9 mouse cellular contexts compared by ENCODE assay signal in the genomic region with DNA sequence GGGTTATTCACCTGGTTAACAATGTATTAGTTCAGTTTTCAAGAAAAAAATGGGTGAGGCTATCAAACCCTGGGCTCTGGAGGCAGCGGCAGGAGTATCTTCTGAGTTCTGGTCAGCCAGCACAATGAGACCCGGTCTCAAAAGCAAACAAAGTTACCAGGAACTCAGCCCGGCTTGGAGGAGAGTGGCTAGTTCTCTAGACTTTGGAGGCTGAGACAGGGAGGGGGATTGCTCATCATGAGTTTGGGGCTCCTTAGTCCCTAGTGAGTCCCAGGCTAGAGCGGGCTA. TPM values are rescaled to one million over a fixed set of nuclear protein-coding genes. Genes with fewer than 3 reads are reported as not detected.
DNase-seq lines count a peak whose midpoint lies in the region; ATAC-seq and TF ChIP-seq lines count a peak whose summit lies in the region.
"Had no signal": no experiment of that assay in that cellular context is flagged by ENCODE, and none has a peak within 500 bp of the region (broad histone marks: within the 10 kb centered on the region; RNA-seq: fewer than 3 reads in every experiment).

No protein-coding gene starts in this region.

- TF ChIP-seq POLR2A in heart, adult 2 months (IDR thresholded peaks at IDR 0.05; ENCODE audit: insufficient read depth, low read depth, low read length) = no peak

- 61% methylated on average over 4 of the region's 4 CpGs for whole genome bisulfite sequencing in heart, embryonic 13.5 days
- 60% methylated on average over 4 of the region's 4 CpGs for whole genome bisulfite sequencing in heart, adult 2 months
- WGBS in embryonic facial prominence, embryonic 12.5 days = 83% methylated on average over 4 of the region's 4 CpGs
- 80% methylated on average over 4 of the region's 4 CpGs for WGBS in limb, embryonic 13.5 days

- H3K27ac ChIP-seq in heart, embryonic 13.5 days (replicated peaks) = peak overlapping the region; percentile 91
- H3K27ac ChIP-seq in heart, adult 2 months = no peak overlapping the region
- H3K27ac ChIP-seq in embryonic facial prominence, embryonic 12.5 days = no peak overlapping the region
- no peak overlapping the region for H3K27ac ChIP-seq in limb, embryonic 13.5 days

- intact Hi-C loops in heart, adult 2 months (cut with DNase I) = no loop called here

- H3K79me2 ChIP-seq in heart, adult 2 months (replicated peaks; ENCODE audit: control insufficient read depth, insufficient read depth, low read length) = no peaks in the 10 kb centered on the region; the same call in 1 of the 2 replicates

- H3K9ac ChIP-seq in heart, embryonic 13.5 days = peak overlapping the region; percentile 85
- no peak overlapping the region; the same call in 1 of the 2 replicates for H3K9ac ChIP-seq in heart, adult 2 months (ENCODE audit: low read depth, low read length)
- H3K9ac ChIP-seq in embryonic facial prominence, embryonic 12.5 days = no peak overlapping the region
- H3K9ac ChIP-seq in limb, embryonic 13.5 days = peak overlapping the region; percentile 75; the same call in 1 of the 2 replicates

- H3K4me3 ChIP-seq in heart, embryonic 13.5 days = peak overlapping the region; percentile 70
- no peak overlapping the region; the same call in 1 of the 2 replicates for H3K4me3 ChIP-seq in heart, adult 2 months
- H3K4me3 ChIP-seq in embryonic facial prominence, embryonic 12.5 days = peak overlapping the region; percentile 46
- H3K4me3 ChIP-seq in limb, embryonic 13.5 days = peak overlapping the region; percentile 73

- no peaks in the 10 kb centered on the region for H3K27me3 ChIP-seq in heart, embryonic 13.5 days (replicated peaks)
- H3K27me3 ChIP-seq in heart, adult 2 months (ENCODE audit: control insufficient read depth, insufficient read depth, low read length) = no peaks in the 10 kb centered on the region
- no peaks in the 10 kb centered on the region for H3K27me3 ChIP-seq in embryonic facial prominence, embryonic 12.5 days
- no peaks in the 10 kb centered on the region for H3K27me3 ChIP-seq in limb, embryonic 13.5 days
- H3K27me3 ChIP-seq: Patski had no signal

- no peak for TF ChIP-seq EP300 in heart, adult 2 months (IDR thresholded peaks at IDR 0.05; ENCODE audit: insufficient read depth, low read depth, low read length)

- peak overlapping the region; percentile 79 for H3K4me2 ChIP-seq in heart, embryonic 13.5 days
- peak overlapping the region; percentile 72 for H3K4me2 ChIP-seq in embryonic facial prominence, embryonic 12.5 days (replicated peaks)
- H3K4me2 ChIP-seq in limb, embryonic 13.5 days (replicated peaks) = peak overlapping the region; percentile 78

- ATAC-seq in heart, embryonic 13.5 days (ENCODE audit: extremely low read depth, insufficient number of reproducible peaks, low FRiP score, low TSS enrichment) = no peak
- ATAC-seq in embryonic facial prominence, embryonic 12.5 days (ENCODE audit: insufficient number of reproducible peaks, insufficient read depth, low FRiP score, low TSS enrichment) = no peak
- no peak for ATAC-seq in limb, embryonic 13.5 days (ENCODE audit: low FRiP score, low read depth)
- ATAC-seq in megakaryocyte progenitor cell, adult 5-6 weeks (replicated peaks; ENCODE audit: poor library complexity) = no peak

- no peak for DNase-seq in heart, adult 2 months
- DNase-seq in A20 (ENCODE audit: low read depth, low spot score) = peak; percentile 42
- no peak for DNase-seq in layer of hippocampus, postnatal 25 days (ENCODE audit: extremely low spot score in 1 of 2, low spot score in 1 of 2)
- DNase-seq in layer of hippocampus, adult 18-20 months (ENCODE audit: low spot score in 2 of 2) = no peak

- peaks cover 20% of the 10 kb centered on the region for H3K36me3 ChIP-seq in heart, embryonic 13.5 days
- H3K36me3 ChIP-seq in heart, adult 2 months (ENCODE audit: control insufficient read depth, insufficient read depth, low read length) = peaks cover 9% of the 10 kb centered on the region
- H3K36me3 ChIP-seq in embryonic facial prominence, embryonic 12.5 days = peaks cover 20% of the 10 kb centered on the region
- peaks cover 20% of the 10 kb centered on the region for H3K36me3 ChIP-seq in limb, embryonic 13.5 days

- no peaks in the 10 kb centered on the region for H3K9me3 ChIP-seq in heart, embryonic 13.5 days
- no peaks in the 10 kb centered on the region for H3K9me3 ChIP-seq in embryonic facial prominence, embryonic 12.5 days
- H3K9me3 ChIP-seq in limb, embryonic 13.5 days = no peaks in the 10 kb centered on the region

- TF ChIP-seq CTCF in heart, adult 2 months (IDR thresholded peaks at IDR 0.05) = no peak

- peaks cover 53% of the 10 kb centered on the region for H3K4me1 ChIP-seq in heart, embryonic 13.5 days
- peaks cover 6% of the 10 kb centered on the region for H3K4me1 ChIP-seq in heart, adult 2 months (ENCODE audit: control insufficient read depth, insufficient read depth, low read length)
- peaks cover 20% of the 10 kb centered on the region for H3K4me1 ChIP-seq in embryonic facial prominence, embryonic 12.5 days
- H3K4me1 ChIP-seq in limb, embryonic 13.5 days = peaks cover 42% of the 10 kb centered on the region

RNA-seq across cellular contexts. Expression of gene Tuba1c, which starts 1.6 kb away (rescaled TPM):
- 150 and 158 TPM in 2 replicates for polyA plus RNA-seq in heart, embryonic 13.5 days (2015; fragmentation: Nextera tagmentation; extraction: Ambion mirVana)
- 10 to 100 TPM; 30.1 to 39.0 TPM for total RNA-seq in heart, adult 2 months (2021)
- polyA plus RNA-seq in heart, adult 2 months (2012; rRNA removed) = 58.6 and 74.4 TPM in 2 replicates
- 98.8 and 103 TPM in 2 replicates for polyA plus RNA-seq in embryonic facial prominence, embryonic 12.5 days (2016; fragmentation: Nextera tagmentation; extraction: Ambion mirVana)
- polyA plus RNA-seq in limb, embryonic 13.5 days (2015; fragmentation: Nextera tagmentation; extraction: Ambion mirVana) = 143 and 149 TPM in 2 replicates
- total RNA-seq in layer of hippocampus, postnatal 25 days (2021) = 10 to 100 TPM; 62.5 to 77.9 TPM
- 187 and 190 TPM in 2 replicates for total RNA-seq in megakaryocyte progenitor cell, adult 5-6 weeks (2015)
- 79.3 and 105 TPM in 2 replicates for total RNA-seq in megakaryocyte progenitor cell, adult 5-6 weeks (2017)
- 10 to 100 TPM; 48.9 to 55.6 TPM for total RNA-seq in layer of hippocampus, adult 18-20 months (2021)

RNA-seq across cellular contexts. Expression of gene Prph, which starts 23.6 kb away (rescaled TPM):
- polyA plus RNA-seq in heart, embryonic 13.5 days (2015; fragmentation: Nextera tagmentation; extraction: Ambion mirVana) = 0.56 and 1.7 TPM in 2 replicates
- total RNA-seq in heart, adult 2 months (2021) = under 1 TPM; 0.13 to 0.80 TPM
- polyA plus RNA-seq in heart, adult 2 months (2012; rRNA removed) = 1.00 and 2.1 TPM in 2 replicates
- polyA plus RNA-seq in embryonic facial prominence, embryonic 12.5 days (2016; fragmentation: Nextera tagmentation; extraction: Ambion mirVana) = 35.6 and 50.9 TPM in 2 replicates
- polyA plus RNA-seq in limb, embryonic 13.5 days (2015; fragmentation: Nextera tagmentation; extraction: Ambion mirVana) = 1.0 and 1.2 TPM in 2 replicates
- total RNA-seq in layer of hippocampus, postnatal 25 days (2021) = 1 to 10 TPM; 1.2 to 1.4 TPM
- total RNA-seq in megakaryocyte progenitor cell, adult 5-6 weeks (2015) = 0.07 TPM in 1 of 2 replicates, not detected in the other
- not detected in 2 replicates for total RNA-seq in megakaryocyte progenitor cell, adult 5-6 weeks (2017)
- 1 to 10 TPM in 1 of 2 experiments, under 1 TPM in 1; 0.61 to 1.1 TPM for total RNA-seq in layer of hippocampus, adult 18-20 months (2021)

RNA-seq across cellular contexts. Expression of gene Troap, which starts 43.0 kb away (rescaled TPM):
- polyA plus RNA-seq in heart, embryonic 13.5 days (2015; fragmentation: Nextera tagmentation; extraction: Ambion mirVana) = 27.1 and 27.8 TPM in 2 replicates
- total RNA-seq in heart, adult 2 months (2021) = under 1 TPM in 1 of 2 experiments, not detected in 1; 0.31 TPM
- polyA plus RNA-seq in heart, adult 2 months (2012; rRNA removed) = 0.18 and 0.53 TPM in 2 replicates
- polyA plus RNA-seq in embryonic facial prominence, embryonic 12.5 days (2016; fragmentation: Nextera tagmentation; extraction: Ambion mirVana) = 38.5 and 39.0 TPM in 2 replicates
- polyA plus RNA-seq in limb, embryonic 13.5 days (2015; fragmentation: Nextera tagmentation; extraction: Ambion mirVana) = 36.2 and 37.5 TPM in 2 replicates
- under 1 TPM; 0.63 to 0.69 TPM for total RNA-seq in layer of hippocampus, postnatal 25 days (2021)
- 28.0 and 30.5 TPM in 2 replicates for total RNA-seq in megakaryocyte progenitor cell, adult 5-6 weeks (2015)
- total RNA-seq in megakaryocyte progenitor cell, adult 5-6 weeks (2017) = 19.8 and 25.7 TPM in 2 replicates
- under 1 TPM in 1 of 2 experiments, not detected in 1; 0.72 TPM for total RNA-seq in layer of hippocampus, adult 18-20 months (2021)

RNA-seq across cellular contexts. Expression of gene C1ql4, which starts 56.3 kb away (rescaled TPM):
- polyA plus RNA-seq in heart, embryonic 13.5 days (2015; fragmentation: Nextera tagmentation; extraction: Ambion mirVana) = 0.16 and 0.25 TPM in 2 replicates
- not detected for total RNA-seq in heart, adult 2 months (2021)
- not detected in 2 replicates for polyA plus RNA-seq in heart, adult 2 months (2012; rRNA removed)
- 0.42 and 0.46 TPM in 2 replicates for polyA plus RNA-seq in embryonic facial prominence, embryonic 12.5 days (2016; fragmentation: Nextera tagmentation; extraction: Ambion mirVana)
- not detected in 2 replicates for polyA plus RNA-seq in limb, embryonic 13.5 days (2015; fragmentation: Nextera tagmentation; extraction: Ambion mirVana)
- total RNA-seq in layer of hippocampus, postnatal 25 days (2021) = not detected
- not detected in 2 replicates for total RNA-seq in megakaryocyte progenitor cell, adult 5-6 weeks (2015)
- total RNA-seq in megakaryocyte progenitor cell, adult 5-6 weeks (2017) = not detected in 2 replicates
- total RNA-seq in layer of hippocampus, adult 18-20 months (2021) = not detected

Comparison
In these comparisons a context has a peak if more than half of its experiments do, and no peak if none do; other contexts are left out.
1. H3K9ac ChIP-seq: peak in heart, embryonic 13.5 days (single experiment) and limb, embryonic 13.5 days (single experiment); none in heart, adult 2 months (single experiment) and embryonic facial prominence, embryonic 12.5 days (single experiment).
2. RNA of gene Troap, which starts 43.0 kb away (total RNA-seq): 19.8 to 30.5 TPM in megakaryocyte progenitor cell, adult 5-6 weeks; 0.72 TPM in layer of hippocampus, adult 18-20 months, 0.63 to 0.69 TPM in layer of hippocampus, postnatal 25 days and 0.31 TPM in heart, adult 2 months; every median in the first group is over 10 times any median in the second.
3. Peak in every context shown above with its lines, with median percentiles within 50 percentile points of each other: H3K4me2 ChIP-seq.